In the genomic region with DNA sequence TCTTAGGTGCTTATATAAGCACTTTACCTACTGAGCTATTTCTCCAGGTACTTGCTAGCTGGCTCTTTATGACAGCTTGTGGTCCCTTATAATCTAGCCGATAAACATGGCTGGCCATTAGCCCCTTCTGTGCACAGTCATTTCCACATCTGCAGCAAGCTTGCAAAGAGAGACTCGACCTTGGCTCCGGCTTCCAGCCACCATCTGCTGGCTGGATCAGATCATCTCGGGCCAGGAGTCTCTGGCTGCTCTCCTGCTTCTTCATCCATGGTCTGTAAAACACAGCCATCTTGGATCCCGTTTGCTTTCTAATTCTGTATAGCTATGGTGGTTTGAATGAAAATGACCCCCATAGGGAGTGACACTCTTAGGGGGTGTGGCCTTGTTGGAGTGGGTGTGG, we compare ENCODE assay signal across 25 mouse cellular contexts. TPM values are rescaled to one million over a fixed set of nuclear protein-coding genes. Genes with fewer than 3 reads are reported as not detected.
DNase-seq lines count a peak whose midpoint lies in the region; ATAC-seq lines count a peak whose summit lies in the region.
"Had no signal": no experiment of that assay in that cellular context is flagged by ENCODE, and none has a peak within 500 bp of the region (broad histone marks: within the 10 kb centered on the region; RNA-seq: fewer than 3 reads in every experiment).

No protein-coding gene starts in this region.

- H3K4me2 ChIP-seq in kidney, embryonic 16.5 days (replicated peaks; ENCODE audit: low read depth, low read length), result no peak overlapping the region
- H3K4me2 ChIP-seq: embryonic facial prominence, embryonic 13.5 days; forebrain, embryonic 12.5 days; heart, embryonic 15.5 days; hindbrain, embryonic 15.5 days had no signal

- no peaks in the 10 kb centered on the region for H3K27me3 ChIP-seq in kidney, embryonic 16.5 days (ENCODE audit: insufficient read depth, low read length)
- H3K27me3 ChIP-seq: embryonic facial prominence, embryonic 13.5 days; forebrain, embryonic 12.5 days; heart, embryonic 15.5 days; hindbrain, embryonic 15.5 days had no signal

- H3K9me3 ChIP-seq in kidney, embryonic 16.5 days (ENCODE audit: low read length), result no peaks in the 10 kb centered on the region
- H3K9me3 ChIP-seq: embryonic facial prominence, embryonic 13.5 days; forebrain, embryonic 12.5 days; heart, embryonic 15.5 days; hindbrain, embryonic 10.5 days; hindbrain, embryonic 15.5 days had no signal

- intact Hi-C loops in heart, postnatal 36 days (cut with DNase I), result no loop called here

- no peaks in the 10 kb centered on the region for H3K36me3 ChIP-seq in kidney, embryonic 16.5 days (ENCODE audit: insufficient read depth, low read length)
- H3K36me3 ChIP-seq: embryonic facial prominence, embryonic 13.5 days; forebrain, embryonic 12.5 days; G1E; heart, embryonic 15.5 days; hindbrain, embryonic 10.5 days; hindbrain, embryonic 15.5 days had no signal

- peak; percentile 58 to 67 for DNase-seq in cerebellum, postnatal 10 days
- no peak for DNase-seq in cerebellum, adult 8-10 months
- DNase-seq in heart, adult 9 months (ENCODE audit: low spot score in 2 of 2), result peak; percentile 33 to 43
- no peak for DNase-seq in heart, postnatal 36 days
- peak; percentile 47 for DNase-seq in kidney, postnatal 10 days
- peak; percentile 57 for DNase-seq in gastrocnemius, postnatal 25 days
- no peak for DNase-seq in liver
- DNase-seq: adrenal gland, postnatal 10 days; B cell, adult 2 months; cerebellum, adult 11 months; cerebellum, adult 9-10 months; cerebellum, postnatal 36 days; kidney, adult 8-10 months had no signal

- no peak overlapping the region for H3K27ac ChIP-seq in kidney, embryonic 16.5 days (ENCODE audit: low read length)
- H3K27ac ChIP-seq: embryonic facial prominence, embryonic 13.5 days; forebrain, embryonic 12.5 days; heart, embryonic 15.5 days; hindbrain, embryonic 10.5 days; hindbrain, embryonic 15.5 days had no signal

- H3K9ac ChIP-seq in kidney, embryonic 16.5 days (replicated peaks; ENCODE audit: low read length), result no peak overlapping the region
- H3K9ac ChIP-seq: embryonic facial prominence, embryonic 13.5 days; forebrain, embryonic 12.5 days; heart, embryonic 15.5 days; hindbrain, embryonic 15.5 days had no signal

- no peak overlapping the region for H3K4me3 ChIP-seq in kidney, embryonic 16.5 days (ENCODE audit: low read length)
- H3K4me3 ChIP-seq: embryonic facial prominence, embryonic 13.5 days; forebrain, embryonic 12.5 days; heart, embryonic 15.5 days; hindbrain, embryonic 10.5 days; hindbrain, embryonic 15.5 days had no signal

- ATAC-seq in kidney, embryonic 16.5 days (ENCODE audit: low FRiP score, low TSS enrichment), result no peak
- ATAC-seq: CD4-positive, CD25-positive, alpha-beta regulatory T cell, adult 4 months; forebrain, embryonic 16.5 days; inflammation-experienced regulatory T-cells, adult 6 months; intestine, postnatal 0 days had no signal

- H3K4me1 ChIP-seq in kidney, embryonic 16.5 days (ENCODE audit: insufficient read depth, low read length), result peaks cover 9% of the 10 kb centered on the region; the same call in 1 of the 2 replicates

- WGBS in kidney, embryonic 16.5 days, result 88% methylated on average over 5 of the region's 5 CpGs

RNA-seq across cellular contexts. Expression of a gene that starts 49.0 kb away (rescaled TPM):
- not detected for total RNA-seq in heart, postnatal 36 days (2021)
- polyA plus RNA-seq in kidney, embryonic 16.5 days (2015; fragmentation: Nextera tagmentation; extraction: Ambion mirVana), result 0.76 and 1.8 TPM in 2 replicates
- not detected for total RNA-seq in gastrocnemius, postnatal 25 days (2021)
- total RNA-seq: adrenal gland, postnatal 4 days had no signal
- polyA plus RNA-seq: intestine, postnatal 0 days had no signal

RNA-seq across cellular contexts. Expression of a gene that starts 49.1 kb away (rescaled TPM):
- 1 to 10 TPM; 3.7 to 4.9 TPM for total RNA-seq in heart, postnatal 36 days (2021)
- polyA plus RNA-seq in kidney, embryonic 16.5 days (2015; fragmentation: Nextera tagmentation; extraction: Ambion mirVana), result 4.1 and 4.2 TPM in 2 replicates
- total RNA-seq in gastrocnemius, postnatal 25 days (2021), result 1 to 10 TPM; 2.0 to 2.2 TPM

Comparison
In these comparisons a context has a peak if more than half of its experiments do, and no peak if none do; other contexts are left out.
1. DNase-seq: peak in cerebellum, postnatal 10 days (2 of 2), heart, adult 9 months (2 of 2), kidney, postnatal 10 days (single experiment) and gastrocnemius, postnatal 25 days (single experiment); none in cerebellum, adult 8-10 months (single experiment), heart, postnatal 36 days (0 of 2) and liver (single experiment).